Mouse (Mus musculus) olfactory bulb, adult 2 months (tissue): Measurements from ENCODE around the gene Myom1.

Source experiments
- CTCF ChIP-seq: fragments of 200-500 bp; IDR thresholded peaks from 2 replicates; pipeline ENCODE4 v1.5.1; 2012; ENCODE audit warnings: low read depth, mild to moderate bottlenecking, low read length, moderate library complexity; ENCODE audit not compliant: insufficient read depth
- POLR2A ChIP-seq: fragments of 200-500 bp; IDR thresholded peaks from 2 replicates; pipeline ENCODE4 v1.6.1; 2012; ENCODE audit warnings: mild to moderate bottlenecking, low read depth, low read length, moderate library complexity; ENCODE audit not compliant: insufficient read depth

DNA sequence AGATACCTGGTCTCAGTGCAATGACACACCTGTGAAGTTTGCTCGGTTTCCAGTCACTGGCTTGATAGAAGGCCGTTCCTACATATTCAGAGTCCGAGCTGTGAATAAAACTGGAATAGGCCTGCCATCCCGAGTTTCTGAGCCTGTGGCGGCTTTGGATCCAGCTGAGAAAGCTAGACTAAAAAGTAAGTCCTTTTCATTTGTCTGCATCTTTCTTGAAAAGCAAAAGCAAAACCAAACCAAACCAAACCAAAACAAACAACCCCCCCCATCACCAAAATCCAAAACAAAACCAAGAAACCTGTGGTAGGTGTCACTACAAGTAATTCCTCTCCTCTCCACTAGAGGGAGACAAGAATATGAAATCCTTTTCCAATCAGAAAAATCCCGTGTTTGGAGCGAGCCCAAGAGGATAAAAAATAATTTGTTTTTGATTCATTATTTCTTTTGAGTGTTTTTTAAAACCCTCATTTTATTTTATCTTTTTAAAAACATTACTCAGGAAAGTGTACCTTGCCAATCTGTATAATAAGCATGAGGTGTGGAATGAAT, 62.1 kb downstream of the Myom1 start:
- TF ChIP-seq CTCF (no peak), POLR2A (no peak)
